Mouse (Mus musculus) left cerebral cortex, postnatal 36 days (tissue): ENCODE measurements at regions not wholly inside any gene's neighbourhood (a gene's known extent, or its start where the extent isn't known, plus 50 kb on each side); places are given as distances from the start of the nearest gene placed in this dataset.

ENCODE experiments used
- DNase-seq, 2 experiments: peaks; one replicate each; pipeline ENCODE4 v3.0.0; 2021 to 2022; ENCODE audit warnings: low spot score in 2 of 2, mixed read lengths in 1 of 2
- intact Hi-C: fragments of 180-260 bp; cut with DNase I; formaldehyde crosslinking; loops from one replicate; pipeline ENCODE4 v1.15.1; 2025

- DNase-seq: no peak
- intact Hi-C loops: no loop called here
Measured at GRCm38 (mm10) chr12:112368112-112368511, 121.1 kb upstream of the A530016L24Rik start.

GRCm38 (mm10) chr12:112369581-112370371 is 119.5 kb upstream of the A530016L24Rik start:
- no peak for DNase-seq
- intact Hi-C loops: no loop called here

- DNase-seq: no peak
- intact Hi-C loops: no loop called here
Measured at GRCm38 (mm10) chr12:112372234-112373050, 116.8 kb upstream of the A530016L24Rik start.

- DNase-seq: no peak
- intact Hi-C loops: no loop called here
Measured at GRCm38 (mm10) chr12:112373966-112374365, 115.3 kb upstream of the A530016L24Rik start.

- DNase-seq: no peak
- intact Hi-C loops: no loop called here
Measured at GRCm38 (mm10) chr12:112376236-112376635, 113.0 kb upstream of the A530016L24Rik start.

- intact Hi-C loops: no loop called here
- peak in 1 of 2 experiments; percentile 26 for DNase-seq
Measured at GRCm38 (mm10) chr12:112376701-112377100, 112.5 kb upstream of the A530016L24Rik start.

- intact Hi-C loops: no loop called here
- DNase-seq: no peak
Measured at GRCm38 (mm10) chr12:112378482-112379243, 110.6 kb upstream of the A530016L24Rik start.

DNA sequence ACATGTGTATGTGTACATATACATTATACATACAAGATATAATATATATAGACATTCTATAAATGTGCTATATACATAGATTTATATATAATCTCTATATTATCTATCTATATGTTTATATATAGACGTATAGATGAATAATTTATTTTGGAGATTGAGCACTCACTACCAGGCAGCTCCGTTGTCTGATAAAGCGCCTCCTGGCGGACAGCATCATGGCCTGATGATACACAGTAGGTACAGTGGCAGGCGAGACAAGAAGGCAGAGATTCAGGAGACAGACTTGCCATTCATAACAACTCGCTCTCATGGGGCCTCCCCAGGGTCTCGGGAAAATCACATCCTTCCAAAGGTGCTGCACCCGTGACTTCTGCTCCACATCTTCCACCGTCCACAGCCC is 101.4 kb upstream of the A530016L24Rik start:
- DNase-seq: no peak
- intact Hi-C loops: no loop called here

- no peak for DNase-seq
- intact Hi-C loops: no loop called here
Measured at GRCm38 (mm10) chr12:112395909-112396308, 93.3 kb upstream of the A530016L24Rik start.

GRCm38 (mm10) chr12:112403688-112404240 is 85.5 kb upstream of the A530016L24Rik start:
- intact Hi-C loops: no loop called here
- no peak for DNase-seq

DNA sequence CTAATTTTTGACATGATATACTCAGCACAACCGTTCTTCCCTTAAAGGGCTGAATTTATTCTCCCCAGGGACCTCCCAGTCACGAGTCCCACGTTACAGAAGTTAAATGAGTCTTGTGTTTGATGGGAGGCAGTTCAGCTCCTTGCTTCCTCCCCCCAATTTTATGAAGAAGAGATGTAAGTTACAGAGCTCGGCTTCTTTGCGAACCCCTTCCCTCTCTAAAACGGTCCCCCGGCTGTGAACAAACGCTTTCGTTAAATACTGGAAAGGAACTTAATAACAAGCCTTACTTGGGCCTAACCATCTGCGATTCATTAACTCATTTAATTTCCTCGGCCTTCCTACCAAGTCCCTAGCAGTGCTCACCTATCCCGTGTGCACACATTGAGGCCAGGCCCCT is 84.9 kb upstream of the A530016L24Rik start:
- intact Hi-C loops: no loop called here
- no peak for DNase-seq

DNA sequence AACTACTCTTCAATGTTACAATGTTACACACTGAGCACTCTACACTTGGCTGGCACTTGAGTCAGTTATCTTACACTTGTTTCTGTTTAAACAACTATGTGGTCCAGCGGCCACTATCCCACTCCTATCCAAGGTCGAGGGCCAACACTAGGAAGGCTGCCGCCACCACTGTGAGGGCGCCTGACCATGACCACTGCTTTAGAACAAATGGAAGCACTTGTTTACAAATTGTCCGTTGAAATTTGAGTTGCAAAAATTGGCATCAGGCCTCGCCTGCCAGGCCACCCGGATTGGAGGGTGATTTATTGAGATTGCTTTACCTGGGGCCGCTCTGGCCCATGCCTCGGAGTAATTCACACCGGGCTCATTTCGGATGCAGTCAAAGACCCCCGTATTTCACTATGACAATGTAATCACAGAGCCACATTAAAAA is 83.5 kb upstream of the A530016L24Rik start:
- intact Hi-C loops: no loop called here

GRCm38 (mm10) chr12:112411612-112412350 is 77.5 kb upstream of the A530016L24Rik start:
- no peak for DNase-seq
- intact Hi-C loops: loop anchor here (2.0 kb wide), 1 partner anchor 61 kb away; no protein-coding TSS in a partner anchor

More for the DNA sequence above, 83.5 kb upstream of the A530016L24Rik start:
- DNase-seq: no peak

- intact Hi-C loops: no loop called here
- no peak for DNase-seq
Measured at GRCm38 (mm10) chr12:112412351-112412697, 76.9 kb upstream of the A530016L24Rik start.

- intact Hi-C loops: no loop called here
- DNase-seq: no peak
Measured at GRCm38 (mm10) chr12:112415926-112416473, 73.2 kb upstream of the A530016L24Rik start.

DNA sequence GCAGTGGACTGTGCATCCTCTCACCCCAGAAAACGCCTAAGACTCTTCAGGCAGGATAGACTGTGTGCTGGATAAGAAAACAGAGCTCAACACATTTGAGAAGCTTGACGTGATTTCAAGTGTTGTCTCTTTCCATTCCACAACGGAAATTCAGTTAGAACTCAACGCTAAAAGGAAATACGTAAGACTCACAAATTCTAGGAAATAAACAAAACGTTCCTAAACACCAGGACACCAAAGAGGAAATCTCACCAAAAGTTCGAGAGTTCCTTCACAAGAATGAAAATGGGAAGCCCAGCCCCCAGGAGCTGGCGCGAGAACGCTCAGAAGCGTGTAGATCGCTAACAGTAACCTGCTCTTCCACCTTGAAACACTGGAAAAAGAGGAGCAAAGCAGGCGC is 72.7 kb upstream of the A530016L24Rik start:
- intact Hi-C loops: no loop called here
- no peak for DNase-seq

DNA sequence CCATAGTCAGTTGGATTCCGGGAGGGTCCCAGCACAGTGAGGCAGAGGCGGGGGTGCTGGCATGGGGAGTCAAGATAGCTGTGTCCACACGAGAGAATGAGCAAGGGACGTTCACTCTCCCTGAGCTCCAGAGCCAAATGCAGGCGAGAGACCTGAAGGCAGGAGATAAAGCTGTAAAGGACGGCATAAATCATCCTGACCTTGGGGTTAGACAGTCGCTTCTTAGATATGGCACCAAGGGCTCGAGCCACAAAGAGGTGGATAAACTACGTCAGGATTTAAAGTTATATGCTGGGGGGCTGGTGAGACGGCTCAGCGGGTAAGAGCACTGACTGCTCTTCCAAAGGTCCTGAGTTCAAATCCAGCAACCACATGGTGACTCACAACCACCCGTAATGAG is 70.6 kb upstream of the A530016L24Rik start:
- intact Hi-C loops: no loop called here

GRCm38 (mm10) chr12:112422177-112422576 is 67.1 kb upstream of the A530016L24Rik start:
- intact Hi-C loops: no loop called here
- DNase-seq: no peak

More for the DNA sequence above, 70.6 kb upstream of the A530016L24Rik start:
- no peak for DNase-seq

GRCm38 (mm10) chr12:112424150-112424549 is 65.1 kb upstream of the A530016L24Rik start:
- DNase-seq: no peak
- intact Hi-C loops: no loop called here
